Mouse (Mus musculus) B cell, adult 2 months (primary cell): ENCODE results near the gene Rad9b.

ENCODE experiments used
- DNase-seq, 2 experiments: peaks; one replicate each; pipeline ENCODE4 v3.0.0; 2022

The Rad9b gene

GRCm38 (mm10) chr5:122353807-122354491 lies at the start of gene Rad9b, which contains the start of gene Vps29:
Gene Rad9b (minus strand): TSS chr5:122354233.
Gene Vps29 (plus strand): TSS chr5:122354369.
- DNase-seq: peak; percentile 98 to 99

GRCm38 (mm10) chr5:122403362-122403761 lies 49.3 kb upstream of the Rad9b start:
- no peak for DNase-seq

DNA sequence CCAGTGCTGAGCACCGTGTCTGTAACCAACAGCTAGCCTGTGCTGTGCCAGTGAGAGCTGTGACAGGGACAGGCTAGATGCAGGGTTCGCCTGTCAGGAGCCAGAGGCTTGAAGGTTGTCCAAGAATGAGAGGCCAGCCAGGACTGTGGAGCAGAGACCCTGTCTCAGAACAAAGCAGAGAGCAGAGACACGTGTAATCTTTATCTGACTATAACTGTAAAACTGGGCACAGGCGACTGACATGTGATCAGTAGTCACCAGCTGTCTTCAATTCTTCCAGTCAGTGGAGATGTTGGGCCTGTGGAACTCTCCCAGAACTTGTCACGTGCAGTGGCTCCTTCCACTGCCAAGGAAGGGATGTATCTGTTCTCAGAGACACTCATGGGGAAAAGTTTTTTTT lies 48.7 kb upstream of the Rad9b start:
- no peak for DNase-seq

DNA sequence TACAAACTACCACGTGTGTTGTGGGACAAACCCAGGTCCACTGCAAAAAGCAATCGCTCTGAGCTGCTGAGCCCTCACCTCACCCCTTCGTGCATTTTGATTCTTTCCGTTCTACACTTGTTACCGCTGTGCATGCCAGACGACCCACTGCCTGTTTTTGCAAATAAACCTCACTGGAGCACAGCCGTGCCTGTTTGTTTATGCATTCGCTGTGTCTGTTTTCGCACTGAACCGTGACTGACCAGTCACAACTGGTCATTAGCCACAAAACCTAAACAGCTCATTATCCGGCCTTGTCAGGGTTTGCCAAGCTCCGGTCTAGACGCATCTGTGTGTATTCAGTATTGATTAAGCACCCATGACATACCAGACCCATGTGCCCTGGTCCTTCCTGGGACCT lies 48.1 kb upstream of the Rad9b start:
- no peak for DNase-seq

- peak; percentile 75 to 77 for DNase-seq
Observed at GRCm38 (mm10) chr5:122401303-122401640, 47.2 kb upstream of the Rad9b start.

DNA sequence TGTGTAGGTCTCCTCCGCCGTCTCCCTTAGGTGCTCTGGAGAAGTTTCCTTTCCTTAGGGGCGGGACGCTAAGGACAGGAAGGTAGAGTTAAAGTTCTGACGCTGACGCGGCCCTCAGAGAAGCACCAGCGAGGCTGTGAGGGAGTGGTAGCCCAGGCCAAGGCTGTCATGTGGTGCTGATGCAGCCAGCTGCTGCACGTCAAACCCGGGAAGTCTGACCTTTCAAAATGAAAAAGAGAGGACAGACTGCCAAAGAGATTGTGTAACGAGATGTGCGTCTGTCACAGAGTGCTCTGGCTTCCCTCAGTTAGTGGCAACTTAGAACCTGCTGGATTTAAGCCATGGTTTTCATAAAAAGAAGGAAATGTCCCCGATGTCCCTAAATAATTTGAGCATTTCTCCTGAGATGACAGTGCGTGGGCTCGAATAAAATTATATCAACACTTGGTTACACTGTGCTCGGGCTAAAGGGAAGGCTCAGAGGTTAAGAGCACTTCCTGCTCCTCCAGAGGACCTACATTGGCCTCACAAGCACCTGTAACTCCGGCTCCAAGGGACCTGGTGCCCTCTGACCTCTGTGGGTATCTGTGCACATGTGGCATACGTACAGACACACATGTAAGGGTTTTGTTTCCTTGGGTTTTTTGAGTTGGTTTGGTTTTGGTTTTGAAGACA lies 46.7 kb upstream of the Rad9b start:
- DNase-seq: no peak

DNA sequence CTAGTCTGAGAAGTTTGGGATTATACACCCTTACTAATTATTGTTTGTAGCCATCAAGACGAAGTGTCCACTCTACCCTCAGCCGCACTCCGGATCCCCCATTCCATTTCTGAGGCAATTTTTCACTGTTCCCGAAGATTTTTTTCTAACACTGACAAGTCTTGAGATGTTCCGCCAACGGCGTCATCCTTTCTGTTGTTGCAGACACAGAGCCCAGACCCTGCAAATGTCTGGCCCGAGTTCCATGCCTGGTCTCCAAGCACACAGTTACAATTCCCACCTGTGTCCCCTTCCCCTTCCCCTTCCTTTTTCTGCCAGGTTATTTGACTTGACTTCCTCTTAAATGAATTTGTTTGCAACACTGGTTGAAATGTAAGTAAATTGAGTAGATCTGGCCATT lies 45.8 kb upstream of the Rad9b start:
- DNase-seq: no peak

DNA sequence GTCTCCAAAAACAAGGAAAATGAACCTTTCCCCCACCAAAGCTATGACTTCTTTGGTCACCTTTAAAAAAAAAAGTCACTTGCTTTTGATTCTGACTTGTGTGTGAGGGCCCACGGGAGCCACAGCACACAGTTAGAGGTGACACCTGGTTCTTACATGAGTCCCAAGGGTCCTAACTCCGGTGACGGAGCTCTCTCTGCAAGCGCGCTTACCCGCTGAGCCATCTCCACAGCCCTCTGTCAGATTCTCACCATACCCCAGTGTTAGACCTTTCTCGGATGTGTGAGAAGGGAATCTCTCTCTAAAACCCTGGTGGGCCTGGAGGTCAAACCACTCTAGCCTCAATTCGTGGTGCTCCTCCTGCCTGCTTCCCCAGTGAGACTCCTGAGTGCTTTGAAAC lies 43.5 kb upstream of the Rad9b start:
- DNase-seq: peak; percentile 47 to 53

DNA sequence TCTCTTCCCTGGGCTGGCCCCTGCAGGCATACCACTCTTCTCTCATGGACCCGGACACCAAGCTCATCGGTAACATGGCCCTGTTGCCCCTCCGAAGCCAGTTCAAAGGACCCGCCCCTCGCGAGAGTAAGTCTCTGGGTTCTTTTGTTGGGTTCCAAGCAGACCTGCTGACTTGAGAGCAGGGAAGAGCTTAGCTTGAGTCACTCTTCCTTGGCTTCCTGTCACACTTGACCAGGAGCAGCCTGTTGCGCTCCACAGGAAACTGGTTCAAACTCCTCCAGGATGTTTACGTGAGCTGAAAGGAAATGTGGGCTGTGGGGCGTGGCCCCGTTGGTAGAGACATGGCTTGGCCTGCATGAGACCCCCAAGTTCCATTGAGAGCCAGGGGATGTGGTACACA lies 42.8 kb upstream of the Rad9b start:
- DNase-seq: no peak

- peak; percentile 89 to 92 for DNase-seq
Observed at GRCm38 (mm10) chr5:122393887-122394286, 39.9 kb upstream of the Rad9b start.

- peak; percentile 55 to 59 for DNase-seq
Observed at GRCm38 (mm10) chr5:122392227-122393004, 38.4 kb upstream of the Rad9b start.

GRCm38 (mm10) chr5:122391786-122392180 lies 37.8 kb upstream of the Rad9b start, which contains the start of gene Arpc3:
Gene Arpc3 (plus strand): TSS chr5:122391878.
- DNase-seq: peak; percentile 94 to 95

- no peak for DNase-seq
Observed at GRCm38 (mm10) chr5:122391178-122391785, 37.2 kb upstream of the Rad9b start.

GRCm38 (mm10) chr5:122390671-122391070 lies 36.6 kb upstream of the Rad9b start:
- no peak for DNase-seq

- no peak for DNase-seq
Observed at GRCm38 (mm10) chr5:122390006-122390405, 36.0 kb upstream of the Rad9b start.

DNA sequence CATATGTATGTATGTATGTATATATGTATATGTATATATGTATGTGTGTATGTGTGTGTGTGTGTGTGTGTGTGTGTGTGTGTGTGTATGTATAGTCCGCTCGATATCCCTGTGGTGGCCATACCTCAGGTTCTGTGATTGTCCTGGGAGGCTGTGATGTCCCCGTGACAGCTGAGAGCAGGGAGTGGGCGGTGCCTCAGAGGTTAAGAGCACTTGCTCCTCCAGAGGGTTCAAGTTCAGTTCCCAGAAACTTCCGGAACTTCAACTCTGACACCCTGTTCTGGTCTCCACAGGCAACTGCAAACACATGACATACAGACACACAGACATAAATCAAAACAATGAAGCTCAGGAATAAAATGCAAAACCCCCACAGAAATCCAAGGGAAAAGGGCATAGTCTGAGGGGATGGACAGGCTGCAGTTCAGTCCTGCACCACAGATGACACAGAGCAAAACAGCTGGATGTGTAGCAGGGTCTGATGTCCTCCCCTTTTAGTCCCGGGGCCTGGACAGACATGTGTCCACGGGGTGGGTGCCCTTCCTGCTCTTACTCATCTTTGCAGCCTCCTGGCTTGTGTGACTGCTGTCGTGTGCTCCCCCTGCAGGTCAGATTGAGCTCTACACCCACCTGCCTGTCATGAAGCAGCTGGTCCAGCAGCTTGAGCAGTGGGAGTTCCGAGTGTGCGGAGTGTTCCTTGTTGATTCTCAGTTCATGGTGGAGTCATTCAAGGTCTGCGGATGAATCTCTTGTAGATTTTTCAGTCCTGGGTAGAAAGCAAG lies 25.5 kb upstream of the Rad9b start:
- peak; percentile 81 to 82 for DNase-seq

DNA sequence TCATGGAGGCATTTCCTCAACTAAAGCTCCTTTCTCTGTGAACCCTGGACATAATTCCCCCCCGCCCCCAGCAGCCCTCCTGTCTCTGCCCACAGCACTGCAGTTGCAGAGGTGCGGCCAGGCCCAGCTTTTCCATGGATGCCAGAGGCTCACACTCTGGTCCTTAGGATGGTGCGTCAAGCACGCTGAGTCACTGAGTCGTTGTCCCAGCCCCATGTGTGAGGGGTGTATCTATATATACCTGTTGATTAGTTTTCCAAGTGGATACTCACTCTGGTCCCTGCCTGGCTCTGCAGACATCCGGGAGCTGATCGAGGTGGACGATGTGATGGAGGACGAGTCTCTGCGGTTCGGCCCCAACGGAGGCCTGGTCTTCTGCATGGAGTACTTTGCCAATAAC lies 24.1 kb upstream of the Rad9b start:
- DNase-seq: no peak

- DNase-seq: no peak
Observed at GRCm38 (mm10) chr5:122377101-122377833, 23.2 kb upstream of the Rad9b start.

GRCm38 (mm10) chr5:122372878-122373277 lies 18.8 kb upstream of the Rad9b start:
- no peak for DNase-seq

- DNase-seq: peak; percentile 94 to 96
Observed at GRCm38 (mm10) chr5:122372192-122372769, 18.2 kb upstream of the Rad9b start, which contains the start of gene Fam216a. Gene Fam216a (minus strand): TSS chr5:122372364.

GRCm38 (mm10) chr5:122371591-122372191 lies 17.7 kb upstream of the Rad9b start, which contains the start of gene Gpn3:
Gene Gpn3 (plus strand): TSS chr5:122371876.
- no peak for DNase-seq
